Mouse (Mus musculus) left cerebral cortex, adult 18-20 months (tissue): Measurements from ENCODE around the gene Frmd5. TPM values are rescaled to one million over a fixed set of nuclear protein-coding genes. Genes with fewer than 3 reads are reported as not detected.

ENCODE experiments used
- DNase-seq, 2 experiments: peaks; one replicate each; pipeline ENCODE4 v3.0.0; 2021 to 2022; ENCODE audit warnings: low spot score in 2 of 2, mixed read lengths in 1 of 2
- total RNA-seq, 2 experiments: library from RNA; stranded (reverse); gene quantifications; 2 replicates each; pipeline ENCODE4 v1.2.3; 2021

The Frmd5 gene
- total RNA-seq, 2 experiments from 2014 or later, result 51.7 to 53.0 TPM

DNA sequence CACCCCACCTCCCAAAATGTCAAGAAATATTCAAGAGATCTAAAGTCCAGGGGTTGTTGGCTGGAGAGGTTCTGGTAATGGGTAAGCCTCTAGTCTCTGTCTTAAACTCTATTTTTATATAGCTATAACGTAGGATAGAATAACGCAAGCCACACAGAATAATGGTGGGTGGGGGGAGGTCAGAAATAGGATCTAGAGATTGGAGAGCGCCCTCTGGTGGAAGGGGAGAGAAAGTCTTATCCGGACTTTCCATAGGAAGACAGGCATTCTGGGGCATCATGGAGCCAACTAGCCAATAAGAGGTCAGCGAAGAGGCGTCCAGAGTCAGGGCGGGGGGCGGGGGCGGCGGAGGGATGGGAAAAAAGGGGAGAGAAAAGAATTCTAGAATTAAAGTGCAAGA is 111.5 kb downstream of the Frmd5 start:
- DNase-seq, result no peak

DNA sequence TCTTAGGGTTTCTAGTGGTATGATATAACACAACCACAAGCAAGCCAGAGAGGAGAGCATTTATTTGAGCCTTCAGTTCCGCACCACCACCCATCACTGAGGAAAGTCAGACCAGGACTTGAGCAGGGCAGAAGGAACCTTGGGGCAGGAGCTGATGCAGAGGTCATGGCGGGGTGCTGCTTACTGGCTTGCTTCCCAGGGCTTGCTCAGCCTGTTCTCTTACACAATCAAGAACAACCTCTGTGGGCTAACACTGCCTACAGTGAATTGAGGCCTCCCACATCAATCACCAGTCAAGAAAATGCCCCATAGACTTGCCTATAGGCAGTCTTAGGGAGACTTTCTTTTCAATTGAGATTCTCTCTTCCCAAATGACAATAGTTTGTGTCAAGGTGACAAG is 118.8 kb downstream of the Frmd5 start:
- DNase-seq, result no peak

DNA sequence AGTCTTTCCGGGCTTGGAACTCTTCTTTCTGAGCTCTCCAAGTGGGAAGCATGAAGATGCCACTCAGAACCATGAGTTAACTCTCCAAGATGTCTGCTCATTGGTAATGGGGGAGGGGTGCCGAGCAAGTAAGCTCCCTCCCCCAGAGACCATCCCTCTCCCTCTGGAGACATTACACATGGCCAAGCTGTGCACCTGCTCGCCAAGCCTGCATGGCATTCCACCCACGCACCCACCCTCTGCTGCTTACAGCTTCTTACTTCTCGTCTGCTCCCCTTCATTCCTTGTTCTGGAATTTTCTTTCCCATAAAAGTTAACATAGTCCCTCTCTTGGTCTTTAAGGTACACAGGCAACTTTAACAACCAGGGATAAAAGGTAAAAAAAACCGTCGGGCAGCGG is 123.3 kb downstream of the Frmd5 start:
- peak; percentile 39 to 45 for DNase-seq

DNA sequence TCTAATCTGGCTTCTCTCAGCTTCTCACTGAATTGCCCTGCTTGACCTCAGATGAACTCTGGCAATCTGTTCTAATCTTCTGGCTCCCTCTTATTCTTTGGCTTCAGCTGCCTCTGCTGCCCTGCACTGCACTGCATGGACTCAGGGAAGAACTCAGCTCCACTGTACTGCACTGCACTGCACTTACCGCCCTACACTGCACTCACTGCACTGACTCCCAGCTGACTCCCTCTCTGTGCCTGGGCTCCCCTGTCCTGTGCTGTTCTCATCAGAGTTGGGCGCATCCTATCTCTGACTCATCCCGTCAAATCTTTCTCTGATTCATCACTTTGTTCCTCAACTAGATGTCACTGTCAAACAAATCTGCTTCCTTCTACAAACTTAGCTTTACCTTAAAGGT is 124.5 kb downstream of the Frmd5 start:
- DNase-seq, result no peak

DNA sequence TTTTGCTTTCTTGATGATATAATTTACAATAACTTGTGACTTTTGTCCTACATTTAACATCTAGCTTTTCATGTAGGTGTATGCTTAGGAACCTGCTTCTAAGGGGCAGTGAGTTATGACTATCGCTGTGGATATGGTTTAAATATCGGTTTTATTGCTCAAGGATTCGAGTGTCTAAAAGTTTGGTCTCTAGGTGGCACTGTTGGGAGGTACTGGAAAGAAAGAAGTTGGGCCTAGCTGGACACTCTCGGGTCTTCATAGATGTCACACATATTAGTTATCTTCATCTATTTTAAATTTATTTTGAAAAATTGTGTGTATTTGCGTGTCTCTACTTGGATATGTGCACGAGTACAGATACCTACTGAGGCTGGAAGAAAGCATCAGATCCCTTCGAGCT is 127.2 kb downstream of the Frmd5 start:
- DNase-seq, result no peak

DNA sequence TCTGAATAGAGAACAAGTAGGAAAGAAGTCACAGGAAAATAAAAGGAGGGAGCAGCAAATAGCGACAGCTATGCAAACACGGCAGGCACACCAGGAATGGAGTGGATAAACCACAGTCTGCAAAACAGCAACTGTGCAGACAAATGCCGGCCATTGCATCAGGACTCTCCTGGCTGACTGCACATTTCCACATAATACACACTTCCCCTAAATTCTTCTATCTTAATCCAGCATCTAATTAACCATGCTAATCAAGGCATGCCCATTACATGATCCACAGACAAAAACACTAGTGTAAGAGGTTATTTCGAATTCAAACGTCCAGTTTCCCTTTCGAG is 129.3 kb downstream of the Frmd5 start:
- no peak for DNase-seq

DNA sequence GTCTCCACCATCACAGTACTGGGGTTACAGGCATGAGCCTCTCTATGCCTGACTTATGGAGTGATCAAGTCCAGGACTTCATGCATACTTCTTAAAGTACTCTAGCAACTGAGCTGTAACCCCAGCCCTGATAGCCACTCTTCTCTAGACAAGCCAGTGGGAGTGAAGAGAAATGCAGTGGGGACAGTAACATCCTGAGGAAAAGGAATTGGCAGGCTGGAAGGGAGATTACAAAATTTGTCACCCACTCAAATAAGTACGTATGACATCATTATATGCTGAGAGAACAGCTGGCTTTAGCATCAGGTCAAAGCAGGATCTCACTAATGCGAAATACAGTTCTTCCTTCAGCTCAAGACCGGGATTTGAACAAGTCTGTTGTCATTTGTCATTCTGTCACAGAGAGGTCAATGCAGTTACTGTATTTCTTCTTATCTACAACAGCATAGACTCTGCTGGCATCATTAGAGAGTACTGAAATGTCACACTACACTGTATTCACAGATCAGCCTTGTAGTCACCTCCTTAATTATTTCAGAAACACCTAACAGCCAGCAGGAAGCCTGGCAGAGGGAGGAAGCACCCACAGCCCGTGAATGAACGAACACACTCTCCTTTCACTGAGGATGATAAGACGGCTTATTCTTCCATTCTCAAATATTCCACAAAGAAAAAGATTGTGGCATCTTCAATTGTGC is 129.8 kb downstream of the Frmd5 start:
- no peak for DNase-seq

DNA sequence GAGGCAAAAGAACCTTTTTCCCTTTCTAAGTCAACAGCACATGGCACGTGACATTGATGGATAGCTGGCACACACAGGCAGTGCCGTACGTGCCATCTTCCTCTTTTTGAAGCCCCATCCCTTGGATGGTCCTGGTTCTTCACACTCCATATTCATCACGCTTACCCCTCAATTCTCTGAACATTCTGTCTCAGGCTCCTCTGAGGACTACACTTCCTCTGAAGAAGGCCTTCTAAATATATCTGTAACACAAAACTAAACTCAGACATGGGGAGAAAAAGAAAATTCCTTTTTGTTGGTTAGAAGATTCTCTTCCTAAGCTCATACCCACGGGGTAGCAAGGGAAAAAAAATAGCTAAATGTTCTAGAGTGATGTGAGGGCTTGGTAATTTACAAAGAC is 131.0 kb downstream of the Frmd5 start:
- DNase-seq, result no peak

DNA sequence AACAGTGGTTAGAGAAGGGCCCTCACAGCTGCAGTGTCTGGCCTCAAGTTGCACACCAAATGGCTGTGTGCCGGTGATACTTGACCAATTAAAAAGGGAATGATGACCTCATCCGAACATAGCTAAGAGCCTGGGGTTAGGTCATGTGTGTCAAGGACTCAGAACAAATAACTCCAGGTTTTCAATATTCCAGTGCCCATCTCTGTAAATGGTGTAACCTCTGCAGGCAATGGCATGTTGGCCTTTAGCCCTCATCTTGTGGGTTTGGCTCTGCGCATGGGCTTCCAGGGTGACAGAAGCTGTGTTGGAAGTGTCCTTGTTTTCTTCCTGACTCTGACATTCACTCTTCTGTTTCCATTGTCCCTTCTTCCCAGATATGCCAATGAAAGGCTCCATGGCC is 131.8 kb downstream of the Frmd5 start:
- DNase-seq, result no peak

DNA sequence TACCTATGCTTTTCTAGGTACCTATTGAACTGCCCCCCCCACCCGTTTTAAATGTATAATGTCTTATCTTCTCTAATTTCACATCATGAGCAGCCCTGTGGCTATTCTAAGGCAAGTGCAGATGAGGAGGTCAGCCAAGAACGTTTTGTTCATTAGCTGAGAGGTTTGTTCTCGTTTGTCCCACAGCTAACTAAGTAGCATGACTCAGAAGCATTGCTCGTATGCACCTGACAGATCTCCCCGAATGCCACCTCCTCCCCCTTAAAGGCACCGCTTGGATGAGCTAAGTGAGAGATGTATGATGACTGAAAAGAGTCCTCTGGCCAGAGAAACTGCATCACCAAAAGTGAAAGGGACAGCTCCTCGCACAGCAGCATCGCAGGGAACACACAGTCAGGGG is 132.7 kb downstream of the Frmd5 start:
- peak in 1 of 2 experiments; percentile 15 for DNase-seq

DNA sequence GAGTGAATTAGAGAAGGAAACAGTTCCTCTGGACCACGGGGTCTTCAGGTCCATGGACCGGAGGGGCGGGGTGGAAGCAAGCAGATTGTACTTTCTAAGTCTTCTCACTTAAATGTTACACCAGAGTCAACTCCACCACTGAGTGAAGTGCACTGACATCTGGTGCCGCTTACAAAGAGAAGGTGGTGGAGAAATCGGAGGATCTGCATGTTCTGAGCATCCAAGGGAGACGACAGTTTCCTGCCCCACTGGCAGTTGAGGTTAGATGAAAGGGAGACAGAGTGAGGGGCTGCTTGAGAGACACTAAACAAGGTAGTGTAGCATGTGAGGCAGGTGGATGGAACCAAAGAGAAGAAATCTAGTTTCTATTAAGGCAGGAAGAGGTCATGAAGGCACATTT is 137.0 kb downstream of the Frmd5 start:
- DNase-seq, result no peak

DNA sequence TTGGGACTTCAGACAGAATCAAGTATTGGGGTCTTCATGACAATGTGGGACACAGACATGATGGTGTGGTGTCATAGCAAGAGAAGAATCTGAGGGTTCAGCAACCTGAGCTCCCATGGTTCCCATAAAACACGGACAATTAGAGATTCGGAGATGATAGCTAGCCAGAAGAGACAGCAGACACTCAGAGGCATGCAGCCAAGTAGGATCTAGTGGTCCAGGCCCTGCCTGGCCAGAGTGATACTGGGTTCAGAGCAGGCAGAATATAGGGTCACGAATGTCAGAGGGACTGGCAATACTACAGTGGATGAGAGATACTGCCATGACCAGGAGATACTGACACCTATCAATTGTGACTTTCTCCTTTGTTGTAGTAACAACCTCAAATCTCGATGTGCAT is 138.6 kb downstream of the Frmd5 start:
- no peak for DNase-seq

DNA sequence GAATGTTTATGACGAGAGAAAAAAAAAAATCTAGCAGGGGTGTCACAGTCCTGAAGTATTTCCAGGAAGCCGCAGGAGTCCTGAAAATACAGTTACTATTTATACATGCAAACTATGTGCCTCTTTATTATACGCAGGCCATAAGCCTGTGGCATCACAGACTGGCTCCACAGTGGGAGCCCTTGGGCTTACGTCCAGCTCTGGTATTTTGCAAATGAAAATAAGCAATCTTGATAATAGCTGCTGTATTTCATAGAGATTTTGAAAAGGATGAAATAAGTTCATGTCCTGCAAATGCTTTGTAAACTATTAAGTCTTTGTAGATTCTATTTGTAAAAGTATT is 145.8 kb downstream of the Frmd5 start:
- DNase-seq, result no peak

DNA sequence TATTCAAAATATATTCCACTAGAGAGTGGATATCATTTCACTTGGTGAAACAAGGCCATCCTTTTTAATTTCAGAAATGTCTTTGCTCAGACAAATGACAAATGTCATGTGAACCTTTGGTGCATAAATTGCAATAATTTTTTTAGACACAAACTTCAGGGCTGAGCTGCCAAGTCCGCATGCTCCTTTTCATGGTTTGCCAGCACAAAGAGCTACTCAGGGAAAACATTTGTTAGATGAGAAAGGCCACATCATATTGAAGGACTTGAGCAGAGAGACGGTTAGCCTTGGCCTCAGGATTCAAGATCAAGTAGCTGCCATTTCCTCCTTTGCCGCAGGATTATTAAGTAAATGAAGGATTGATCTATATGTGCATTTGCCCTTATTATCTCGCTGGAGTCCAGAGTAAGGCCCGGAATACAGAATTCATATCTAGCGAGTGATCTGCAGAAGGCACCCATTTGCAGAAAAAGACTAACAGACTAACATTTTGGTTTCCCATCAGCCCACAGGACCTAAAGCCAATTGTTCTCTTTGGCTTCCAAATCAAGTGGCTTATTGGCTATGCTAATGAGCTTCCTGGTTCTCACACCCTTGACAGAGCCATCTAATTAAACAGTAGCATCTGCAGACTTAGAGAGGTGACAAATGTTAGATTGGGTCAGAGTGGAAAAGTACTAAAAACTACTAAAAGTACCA is 146.3 kb downstream of the Frmd5 start:
- no peak for DNase-seq

DNA sequence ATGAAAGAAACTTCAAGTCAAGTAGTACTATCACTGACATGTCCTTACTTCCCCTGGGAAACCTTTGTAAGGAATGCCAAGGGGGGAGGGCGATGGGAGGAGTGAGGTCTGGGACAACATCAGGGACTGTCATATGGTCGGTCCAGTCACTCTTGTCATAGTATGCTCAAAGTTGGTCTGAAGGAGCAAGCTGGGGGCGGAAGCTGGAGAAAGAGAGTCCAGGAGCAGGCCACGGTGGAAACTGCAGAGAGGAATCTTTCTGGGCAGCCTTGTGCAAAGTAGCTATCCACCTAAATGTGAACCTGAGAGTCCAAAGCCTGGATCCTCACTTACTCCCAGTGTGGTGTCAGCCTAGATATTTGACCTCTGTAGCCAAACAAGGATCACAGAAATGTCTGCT is 147.5 kb downstream of the Frmd5 start:
- no peak for DNase-seq

DNA sequence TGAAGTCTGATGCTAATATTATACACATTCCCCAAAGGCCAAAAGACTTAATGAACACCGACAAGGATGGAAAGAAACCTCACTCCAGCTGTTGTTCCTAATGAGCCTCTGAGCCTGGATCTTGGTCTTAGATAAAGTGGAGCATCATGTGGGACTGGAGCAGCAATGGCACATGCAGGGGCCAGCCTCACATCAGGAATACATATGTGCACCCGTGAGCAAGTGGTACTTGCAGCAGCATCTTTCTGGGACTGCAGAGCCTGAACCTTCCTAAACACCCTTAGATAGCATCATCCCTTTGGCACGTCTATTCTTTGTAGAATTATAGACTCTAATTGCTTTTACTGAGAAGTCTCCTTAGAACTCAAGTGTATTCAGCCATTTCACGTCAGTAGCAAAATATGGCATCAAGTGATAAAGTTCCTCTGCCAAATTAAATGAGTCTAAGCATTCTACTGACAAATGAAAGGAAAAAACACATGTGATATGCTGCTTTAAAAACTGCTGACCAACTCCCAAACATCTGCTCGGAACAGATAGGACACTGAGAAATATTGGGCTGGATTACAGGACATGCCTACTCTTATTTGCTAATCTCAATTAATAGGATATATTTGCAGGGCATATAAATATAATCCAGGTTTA is 148.6 kb downstream of the Frmd5 start:
- DNase-seq, result no peak

DNA sequence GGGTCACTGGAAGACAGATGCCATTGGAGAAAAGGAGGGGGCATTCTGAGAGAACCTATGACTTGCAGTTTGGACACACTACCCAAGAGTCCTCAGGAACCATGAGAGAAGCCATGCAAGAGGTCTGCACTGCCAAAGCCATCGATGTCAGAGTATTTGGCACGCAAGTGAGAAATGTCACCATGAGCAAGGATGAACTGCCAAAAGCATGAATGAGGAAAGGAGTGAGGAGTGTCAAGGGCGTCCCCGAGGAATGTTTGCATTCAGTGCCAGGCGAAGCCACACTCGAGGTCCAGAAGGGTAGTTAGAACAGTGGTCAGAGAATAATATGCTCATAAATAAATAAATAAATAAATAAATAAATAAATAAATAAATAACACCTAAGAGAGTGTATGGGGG is 150.9 kb downstream of the Frmd5 start:
- DNase-seq, result no peak

DNA sequence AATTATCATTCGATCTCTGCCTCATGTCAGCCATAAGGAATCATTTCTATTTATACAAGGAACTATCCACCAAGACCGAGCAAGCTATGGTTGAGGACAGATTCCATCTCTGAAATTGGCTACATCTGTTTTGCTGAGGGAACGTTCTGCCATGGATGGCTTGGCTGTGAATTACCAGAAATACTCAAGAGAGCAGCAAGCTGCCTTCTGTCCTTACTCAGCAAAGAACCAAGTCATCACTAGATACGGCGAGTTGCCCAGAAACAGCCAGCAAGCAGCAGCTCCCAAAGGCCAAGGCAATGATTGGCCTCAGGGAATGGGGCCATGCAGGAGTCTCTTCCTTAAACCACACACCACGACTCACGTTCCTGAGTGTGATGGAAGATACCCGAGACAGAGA is 151.8 kb downstream of the Frmd5 start:
- peak in 1 of 2 experiments; percentile 49 for DNase-seq

DNA sequence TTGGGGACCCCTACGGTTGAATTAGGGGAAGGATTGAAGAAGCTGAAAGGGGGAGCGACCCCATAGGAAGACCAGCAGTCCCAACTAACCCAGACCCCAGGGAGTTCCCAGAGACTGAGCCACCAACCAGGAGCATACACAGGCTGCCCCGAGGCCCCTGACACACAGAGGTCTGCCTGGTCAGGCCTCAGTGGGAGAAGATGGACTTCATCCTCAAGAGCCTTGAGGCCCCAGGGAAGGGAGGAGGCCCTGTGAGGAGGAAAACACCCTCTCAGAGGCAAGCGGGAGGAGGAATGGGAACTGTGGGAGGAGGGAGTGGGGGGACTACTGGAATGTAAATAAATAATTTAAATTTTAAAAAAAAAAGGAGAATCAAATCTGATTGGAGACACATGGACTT is 160.4 kb downstream of the Frmd5 start:
- no peak for DNase-seq

DNA sequence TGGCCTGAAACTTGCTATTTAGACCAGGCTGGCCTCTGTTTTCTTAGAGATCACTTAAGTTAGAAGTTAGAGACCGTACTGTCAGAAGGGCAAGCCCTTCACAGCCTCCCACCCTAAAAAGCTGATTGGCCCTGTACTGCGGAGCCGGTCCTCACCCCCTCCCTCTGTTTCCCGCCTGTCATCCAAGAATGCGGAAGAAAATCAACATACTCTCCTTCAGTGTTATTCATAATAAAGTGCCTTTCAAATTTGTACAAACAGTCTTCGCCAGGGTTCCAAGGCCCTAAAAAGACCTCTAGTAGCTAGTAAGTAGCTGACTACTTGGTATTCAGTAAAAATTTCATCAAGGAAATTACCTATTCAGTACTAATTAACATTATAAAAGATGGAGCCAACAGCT is 164.0 kb downstream of the Frmd5 start:
- DNase-seq, result no peak

DNA sequence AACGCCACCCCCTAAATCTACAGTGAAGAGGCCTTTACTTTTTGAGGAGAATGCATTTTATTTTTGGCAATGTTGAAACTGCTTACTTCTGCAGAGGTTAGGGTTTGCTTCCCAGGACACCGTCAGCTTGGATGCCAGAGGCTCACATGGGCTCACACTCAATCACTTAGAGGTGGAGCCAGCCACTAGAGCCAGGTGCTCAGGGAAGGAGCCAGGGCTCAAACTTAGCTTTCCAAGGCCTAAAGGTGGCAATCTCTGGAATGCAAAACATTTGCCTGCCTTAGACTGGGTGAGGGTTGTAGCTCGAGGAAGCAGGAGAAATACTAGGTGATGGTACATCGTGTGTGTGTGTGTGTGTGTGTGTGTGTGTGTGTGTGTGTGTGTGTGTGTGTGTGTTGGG is 174.8 kb downstream of the Frmd5 start:
- DNase-seq, result no peak

DNA sequence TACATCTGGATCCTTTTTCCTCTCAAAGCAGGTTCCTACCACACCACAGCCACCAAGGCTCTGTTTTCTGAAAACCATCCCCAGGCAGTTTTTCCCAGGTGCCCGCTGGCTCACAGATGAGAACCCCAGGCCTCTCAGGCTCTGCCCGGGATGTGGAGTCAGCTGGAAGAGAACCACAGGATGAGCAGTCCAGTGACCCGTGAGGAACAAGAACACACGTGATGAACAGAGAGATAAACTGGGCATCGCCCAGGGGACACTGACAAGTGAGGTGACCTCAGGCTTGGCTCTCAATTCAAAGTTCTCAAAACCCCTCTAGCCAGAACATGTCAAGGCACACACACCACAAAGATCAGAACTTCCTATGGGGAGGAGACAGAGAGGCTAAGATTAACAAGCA is 176.6 kb downstream of the Frmd5 start:
- no peak for DNase-seq

DNA sequence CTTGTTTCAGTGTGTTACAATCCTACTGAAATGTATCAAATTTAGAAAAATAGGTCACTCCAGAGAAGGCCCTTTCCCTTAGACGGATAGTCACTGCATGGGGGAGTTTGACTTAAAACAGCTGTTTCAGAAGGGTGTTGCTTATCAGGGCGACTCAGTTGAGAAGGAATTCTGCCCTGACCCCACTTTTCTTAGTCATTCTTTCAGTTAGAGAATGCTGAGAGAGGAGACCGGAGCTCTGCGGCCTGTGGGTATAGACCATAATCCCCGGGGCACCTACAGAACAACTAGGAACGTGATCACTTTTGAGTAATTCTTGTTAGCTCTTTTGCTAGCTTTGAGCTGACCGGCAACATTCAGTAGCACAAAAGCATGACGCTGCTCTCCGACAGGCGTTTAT is 178.6 kb downstream of the Frmd5 start:
- no peak for DNase-seq
